Mouse (Mus musculus) embryonic fibroblast, embryonic 13.5 days (primary cell): ENCODE results near the gene Gm9903.

Experiments used
- CTCF ChIP-seq: IDR thresholded peaks from 2 replicates; pipeline ENCODE4 v1.5.1; 2011; ENCODE audit warnings: mild to moderate bottlenecking, control low read depth, low read length, moderate library complexity, borderline replicate concordance; ENCODE audit not compliant: insufficient read depth
- POLR2A ChIP-seq: IDR thresholded peaks from 2 replicates; pipeline ENCODE4 v1.6.1; 2011; ENCODE audit warnings: low read depth, mild to moderate bottlenecking, control low read depth, low read length, moderate library complexity

DNA sequence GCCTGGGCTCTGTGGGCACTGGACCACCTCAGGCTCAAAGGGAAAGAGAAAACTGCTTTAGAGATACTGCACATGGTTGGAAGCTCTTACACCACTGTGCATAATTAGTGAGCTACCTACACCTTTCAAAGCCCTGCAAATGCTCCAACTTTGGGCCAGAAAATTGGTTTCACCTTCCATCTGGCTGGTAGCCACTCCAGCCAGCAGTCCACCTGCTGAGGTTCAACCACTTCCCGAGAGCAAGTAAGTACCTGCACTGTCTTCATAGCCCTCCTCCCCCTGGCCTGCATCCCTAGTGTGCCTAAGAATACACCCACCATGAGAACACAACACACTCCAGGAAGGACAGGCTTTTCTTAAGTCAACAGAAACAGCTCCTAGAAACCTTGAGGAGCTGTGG, 17.9 kb upstream of the Gm9903 start:
- TF ChIP-seq CTCF (no peak), POLR2A (no peak)
